Mouse (Mus musculus) midbrain, postnatal 0 days (tissue): ENCODE data around the gene Gtf2f1. TPM values are rescaled to one million over a fixed set of nuclear protein-coding genes. Genes with fewer than 3 reads are reported as not detected.
A peak's percentile ranks its signal among the peaks of the same experiment; 100 is the strongest.

ENCODE experiments used
- ATAC-seq: fragments of 200-750 bp; cut with Nextera tagmentation; 2 replicates; pipeline ENCODE4 v1.8.0; 2017; ENCODE audit warnings: moderate number of reproducible peaks, mild to moderate bottlenecking, moderate TSS enrichment, moderate library complexity; ENCODE audit not compliant: low FRiP score
- DNase-seq: peaks from one replicate; pipeline ENCODE4 v3.0.0-alpha.2; 2015; ENCODE audit warnings: low spot score
- H3K27ac ChIP-seq: fragments of 300-500 bp; sonication (generic); 2 replicates; pipeline ENCODE4 v1.5.1; 2014; ENCODE audit warnings: low read depth, mild to moderate bottlenecking, low read length, mixed read lengths
- H3K27me3 ChIP-seq: fragments of 300-500 bp; sonication (generic); 2 replicates; pipeline ENCODE4 v1.6.1; 2014; ENCODE audit warnings: low read length, control low read depth, mixed read lengths; ENCODE audit not compliant: insufficient read depth
- H3K36me3 ChIP-seq: fragments of 300-500 bp; sonication (generic); 2 replicates; pipeline ENCODE4 v1.6.1; 2014; ENCODE audit warnings: low read length, control low read depth, mixed read lengths; ENCODE audit not compliant: insufficient read depth
- H3K4me1 ChIP-seq: fragments of 300-500 bp; sonication (generic); 2 replicates; pipeline ENCODE4 v1.6.1; 2014; ENCODE audit warnings: mild to moderate bottlenecking, control low read depth, antibody characterized with exemption, low read length, mixed read lengths; ENCODE audit not compliant: insufficient read depth
- H3K4me2 ChIP-seq: fragments of 300-500 bp; sonication (generic); 2 replicates; pipeline ENCODE4 v1.6.1; 2014; ENCODE audit warnings: low read depth, mild to moderate bottlenecking, low read length, mixed read lengths; ENCODE audit not compliant: poor library complexity, severe bottlenecking
- H3K4me3 ChIP-seq: fragments of 300-500 bp; sonication (generic); 2 replicates; pipeline ENCODE4 v1.5.1; 2014; ENCODE audit warnings: low read depth, mild to moderate bottlenecking, low read length, moderate library complexity
- H3K9ac ChIP-seq: fragments of 300-500 bp; sonication (generic); replicated peaks from 2 replicates; pipeline ENCODE4 v1.6.1; 2014; ENCODE audit warnings: mild to moderate bottlenecking, low read length, moderate library complexity, mixed read lengths; ENCODE audit not compliant: poor library complexity, severe bottlenecking
- H3K9me3 ChIP-seq: fragments of 300-500 bp; sonication (generic); 2 replicates; pipeline ENCODE4 v1.6.1; 2016; ENCODE audit warnings: low read length, control low read depth
- CTCF ChIP-seq: IDR thresholded peaks from 2 replicates; pipeline ENCODE4 v1.5.1; 2016; ENCODE audit warnings: antibody characterized with exemption, mild to moderate bottlenecking
- WGBS: fragments of 180-500 bp; shearing (Covaris S2); extraction: QIAGEN DNeasy Blood & Tissue Kit; methylation state at CpG from one replicate; pipeline ENCODE4 v1.1.7; 2014; 5-methylcytosine and 5-hydroxymethylcytosine counted together
- polyA plus RNA-seq: library from polyadenylated mRNA; unstranded; fragments of >200 nt; fragmentation: Nextera tagmentation; extraction: Ambion mirVana; gene quantifications from 2 replicates; pipeline ENCODE4 v1.2.1, GENCODE M21; 2015
- total RNA-seq: library from RNA; depleted of rRNA; stranded (reverse); fragments of >200 nt; gene quantifications from 2 replicates; pipeline ENCODE4 v1.2.3, GENCODE M21; 2014; rRNA removed

Gtf2f1 gene
- total RNA-seq (37.8 and 47.8 TPM in 2 replicates), polyA plus RNA-seq (66.4 and 67.5 TPM in 2 replicates)

GRCm38 (mm10) chr17:57011236-57012141 lies at the start of gene Gtf2f1, which contains the start of gene Gm17949:
Gene Gtf2f1 (minus strand): TSS chr17:57011288.
Gene Gm17949 (plus strand): TSS chr17:57011469.
- H3K4me1 ChIP-seq = peaks cover 4% of the 10 kb centered on the region; the same call in 1 of the 2 replicates
- H3K4me3 ChIP-seq = peak within 1 kb of the TSS; percentile 72
- TF ChIP-seq CTCF = peak; percentile 60
- H3K27ac ChIP-seq = peak within 1 kb of the TSS; percentile 98
- WGBS = under 1% methylated on average over 51 of the region's 51 CpGs
- ATAC-seq = peak; percentile 90
- H3K4me2 ChIP-seq = peak within 1 kb of the TSS; percentile 91
- H3K9me3 ChIP-seq = no peaks in the 10 kb centered on the region
- peak; percentile 99 for DNase-seq
- H3K36me3 ChIP-seq = peaks cover 21% of the 10 kb centered on the region
- no peaks in the 10 kb centered on the region for H3K27me3 ChIP-seq
- peak within 1 kb of the TSS; percentile 86 for H3K9ac ChIP-seq

- Histone ChIP-seq H3K36me3 (peaks cover 10% of the 10 kb centered on the region), H3K4me2 (peak overlapping the region; percentile 73), H3K4me3 (peak overlapping the region; percentile 92), H3K27me3 (peaks cover 13% of the 10 kb centered on the region), H3K9ac (peak overlapping the region; percentile 84), H3K4me1 (peaks cover 4% of the 10 kb centered on the region; the same call in 1 of the 2 replicates), H3K27ac (peak overlapping the region; percentile 79), H3K9me3 (no peaks in the 10 kb centered on the region)
- DNase-seq (peak; percentile 98), ATAC-seq (peak; percentile 93)
- under 1% methylated on average over 44 of the region's 44 CpGs for WGBS
- TF ChIP-seq CTCF = peak; percentile 78
These were observed 49.2 kb upstream of the Gtf2f1 start for GRCm38 (mm10) chr17:57060231-57060801.

- Histone ChIP-seq H3K27ac (peak within 1 kb of the TSS; percentile 79), H3K4me1 (peaks cover 4% of the 10 kb centered on the region; the same call in 1 of the 2 replicates), H3K4me3 (peak within 1 kb of the TSS; percentile 92), H3K4me2 (peak within 1 kb of the TSS; percentile 73), H3K27me3 (peaks cover 13% of the 10 kb centered on the region), H3K9ac (peak within 1 kb of the TSS; percentile 84), H3K36me3 (peaks cover 15% of the 10 kb centered on the region), H3K9me3 (no peaks in the 10 kb centered on the region)
- ATAC-seq (peak; percentile 84), DNase-seq (peak; percentile 92)
- under 1% methylated on average over 32 of the region's 45 CpGs for WGBS
- TF ChIP-seq CTCF = no peak
These were observed 48.4 kb upstream of the Gtf2f1 start, which contains the start of gene Slc25a23 for GRCm38 (mm10) chr17:57059486-57059977. Gene Slc25a23 (minus strand): TSS chr17:57059863.

- DNase-seq = peak; percentile 33
- H3K4me1 ChIP-seq = peaks cover 4% of the 10 kb centered on the region; the same call in 1 of the 2 replicates
- H3K27ac ChIP-seq = peak within 1 kb of the TSS; percentile 79
- H3K27me3 ChIP-seq = peaks cover 13% of the 10 kb centered on the region
- H3K4me2 ChIP-seq = peak within 1 kb of the TSS; percentile 73
- H3K9ac ChIP-seq = peak within 1 kb of the TSS; percentile 84
- peak; percentile 0; the same call in 1 of the 2 replicates for ATAC-seq
- 1% methylated on average over 20 of the region's 22 CpGs for WGBS
- H3K36me3 ChIP-seq = peaks cover 19% of the 10 kb centered on the region
- no peak for TF ChIP-seq CTCF
- H3K9me3 ChIP-seq = no peaks in the 10 kb centered on the region
- peak within 1 kb of the TSS; percentile 92 for H3K4me3 ChIP-seq
These were observed 47.9 kb upstream of the Gtf2f1 start, which contains the start of gene Crb3 for GRCm38 (mm10) chr17:57058891-57059485. Gene Crb3 (plus strand): TSS chr17:57059105.

- H3K4me1 ChIP-seq = peaks cover 4% of the 10 kb centered on the region; the same call in 1 of the 2 replicates
- H3K4me2 ChIP-seq = no peak overlapping the region
- peaks cover 34% of the 10 kb centered on the region for H3K36me3 ChIP-seq
- H3K27me3 ChIP-seq = no peaks in the 10 kb centered on the region; the same call in 1 of the 2 replicates
- 89% methylated on average over 3 of the region's 3 CpGs for WGBS
- no peak for TF ChIP-seq CTCF
- no peak overlapping the region for H3K4me3 ChIP-seq
- H3K9ac ChIP-seq = no peak overlapping the region
- no peak overlapping the region for H3K27ac ChIP-seq
- no peaks in the 10 kb centered on the region for H3K9me3 ChIP-seq
- no peak for ATAC-seq
- DNase-seq = no peak
These were observed 45.2 kb upstream of the Gtf2f1 start for GRCm38 (mm10) chr17:57056246-57056645.
